Mouse (Mus musculus): Measurements from ENCODE around the gene Mef2b.

GRCm38 (mm10) chr8:70195762-70196161, 56.3 kb downstream of the Mef2b start:
- no peak for TF ChIP-seq CTCF (IDR thresholded peaks at IDR 0.05; ENCODE audit: control insufficient read depth, insufficient read depth, insufficient read length)
- no peak for TF ChIP-seq MYOD1 (IDR thresholded peaks at IDR 0.05; ENCODE audit: control insufficient read depth, insufficient read length, low read depth)
- no peak for TF ChIP-seq MAX (IDR thresholded peaks at IDR 0.05)
- no peak for TF ChIP-seq FOSL1 (IDR thresholded peaks at IDR 0.05; ENCODE audit: insufficient read depth, low read length, poor library complexity, severe bottlenecking)
- TF ChIP-seq MYOG (IDR thresholded peaks at IDR 0.05; ENCODE audit: control insufficient read depth, extremely low read depth, insufficient read length) = no peak
- TF ChIP-seq USF1 (IDR thresholded peaks at IDR 0.05; ENCODE audit: low read depth) = no peak
- no peak for TF ChIP-seq CEBPB (IDR thresholded peaks at IDR 0.05; ENCODE audit: low read depth)

Measured in C2C12 (cell line).